Mouse (Mus musculus) midbrain, postnatal 0 days (tissue): ENCODE measurements around the gene Kcnj14. TPM values are rescaled to one million over a fixed set of nuclear protein-coding genes. Genes with fewer than 3 reads are reported as not detected.

Experiments used
- ATAC-seq: fragments of 200-750 bp; cut with Nextera tagmentation; 2 replicates; pipeline ENCODE4 v1.8.0; 2017; ENCODE audit warnings: moderate number of reproducible peaks, mild to moderate bottlenecking, moderate TSS enrichment, moderate library complexity; ENCODE audit not compliant: low FRiP score
- DNase-seq: peaks from one replicate; pipeline ENCODE4 v3.0.0-alpha.2; 2015; ENCODE audit warnings: low spot score
- H3K27ac ChIP-seq: fragments of 300-500 bp; sonication (generic); 2 replicates; pipeline ENCODE4 v1.5.1; 2014; ENCODE audit warnings: low read depth, mild to moderate bottlenecking, low read length, mixed read lengths
- H3K27me3 ChIP-seq: fragments of 300-500 bp; sonication (generic); 2 replicates; pipeline ENCODE4 v1.6.1; 2014; ENCODE audit warnings: low read length, control low read depth, mixed read lengths; ENCODE audit not compliant: insufficient read depth
- H3K36me3 ChIP-seq: fragments of 300-500 bp; sonication (generic); 2 replicates; pipeline ENCODE4 v1.6.1; 2014; ENCODE audit warnings: low read length, control low read depth, mixed read lengths; ENCODE audit not compliant: insufficient read depth
- H3K4me1 ChIP-seq: fragments of 300-500 bp; sonication (generic); 2 replicates; pipeline ENCODE4 v1.6.1; 2014; ENCODE audit warnings: mild to moderate bottlenecking, control low read depth, antibody characterized with exemption, low read length, mixed read lengths; ENCODE audit not compliant: insufficient read depth
- H3K4me2 ChIP-seq: fragments of 300-500 bp; sonication (generic); 2 replicates; pipeline ENCODE4 v1.6.1; 2014; ENCODE audit warnings: low read depth, mild to moderate bottlenecking, low read length, mixed read lengths; ENCODE audit not compliant: poor library complexity, severe bottlenecking
- H3K4me3 ChIP-seq: fragments of 300-500 bp; sonication (generic); 2 replicates; pipeline ENCODE4 v1.5.1; 2014; ENCODE audit warnings: low read depth, mild to moderate bottlenecking, low read length, moderate library complexity
- H3K9ac ChIP-seq: fragments of 300-500 bp; sonication (generic); replicated peaks from 2 replicates; pipeline ENCODE4 v1.6.1; 2014; ENCODE audit warnings: mild to moderate bottlenecking, low read length, moderate library complexity, mixed read lengths; ENCODE audit not compliant: poor library complexity, severe bottlenecking
- H3K9me3 ChIP-seq: fragments of 300-500 bp; sonication (generic); 2 replicates; pipeline ENCODE4 v1.6.1; 2016; ENCODE audit warnings: low read length, control low read depth
- CTCF ChIP-seq: IDR thresholded peaks from 2 replicates; pipeline ENCODE4 v1.5.1; 2016; ENCODE audit warnings: antibody characterized with exemption, mild to moderate bottlenecking
- WGBS: fragments of 180-500 bp; shearing (Covaris S2); extraction: QIAGEN DNeasy Blood & Tissue Kit; methylation state at CpG from one replicate; pipeline ENCODE4 v1.1.7; 2014; 5-methylcytosine and 5-hydroxymethylcytosine counted together
- polyA plus RNA-seq: library from polyadenylated mRNA; unstranded; fragments of >200 nt; fragmentation: Nextera tagmentation; extraction: Ambion mirVana; gene quantifications from 2 replicates; pipeline ENCODE4 v1.2.1, GENCODE M21; 2015
- total RNA-seq: library from RNA; depleted of rRNA; stranded (reverse); fragments of >200 nt; gene quantifications from 2 replicates; pipeline ENCODE4 v1.2.3, GENCODE M21; 2014

The Kcnj14 gene
- total and polyA plus RNA-seq, 2 experiments from 2014 or later, result 1.5 to 2.1 TPM

GRCm38 (mm10) chr7:45856950-45857901 is 32.6 kb upstream of the Kcnj14 start:
- TF ChIP-seq CTCF, result no peak
- H3K9me3 ChIP-seq, result no peaks in the 10 kb centered on the region
- peak overlapping the region; percentile 18; the same call in 1 of the 2 replicates for H3K27ac ChIP-seq
- peak overlapping the region; percentile 24 for H3K4me3 ChIP-seq
- DNase-seq (no peak), ATAC-seq (no peak)
- H3K4me1 ChIP-seq, result 0 out of 2 replicates have a peak, but pooled peaks cover 2% of the 10 kb centered on the region
- H3K4me2 ChIP-seq, result peak overlapping the region; percentile 42
- H3K9ac ChIP-seq, result peak overlapping the region; percentile 36; the same call in 1 of the 2 replicates
- H3K36me3 ChIP-seq, result peaks cover 25% of the 10 kb centered on the region
- 10% methylated on average over 28 of the region's 30 CpGs for WGBS
- peaks cover 3% of the 10 kb centered on the region; the same call in 1 of the 2 replicates for H3K27me3 ChIP-seq

- Histone ChIP-seq H3K9ac (no peak overlapping the region), H3K4me3 (no peak overlapping the region), H3K36me3 (peaks cover 24% of the 10 kb centered on the region), H3K9me3 (no peaks in the 10 kb centered on the region), H3K4me2 (no peak overlapping the region), H3K4me1 (0 out of 2 replicates have a peak, but pooled peaks cover under 1% of the 10 kb centered on the region), H3K27ac (no peak overlapping the region), H3K27me3 (no peaks in the 10 kb centered on the region)
- TF ChIP-seq CTCF, result no peak
- 87% methylated on average over 12 of the region's 12 CpGs for WGBS
- DNase-seq (no peak), ATAC-seq (no peak)
Measured at GRCm38 (mm10) chr7:45853089-45853488, 28.5 kb upstream of the Kcnj14 start.

GRCm38 (mm10) chr7:45850661-45851060 is 26.1 kb upstream of the Kcnj14 start:
- H3K27me3 ChIP-seq, result no peaks in the 10 kb centered on the region
- H3K4me1 ChIP-seq, result no peaks in the 10 kb centered on the region
- no peaks in the 10 kb centered on the region for H3K9me3 ChIP-seq
- H3K27ac ChIP-seq, result no peak overlapping the region
- WGBS, result 79% methylated on average over 3 of the region's 3 CpGs
- H3K36me3 ChIP-seq, result peaks cover 19% of the 10 kb centered on the region
- DNase-seq, result no peak
- no peak overlapping the region for H3K4me2 ChIP-seq
- H3K9ac ChIP-seq, result no peak overlapping the region
- no peak overlapping the region for H3K4me3 ChIP-seq
- ATAC-seq, result no peak
- TF ChIP-seq CTCF, result no peak

GRCm38 (mm10) chr7:45848447-45849027 is 24.0 kb upstream of the Kcnj14 start:
- Histone ChIP-seq H3K9ac (no peak overlapping the region), H3K27ac (no peak overlapping the region), H3K36me3 (peaks cover 13% of the 10 kb centered on the region), H3K4me2 (no peak overlapping the region), H3K4me3 (no peak overlapping the region), H3K27me3 (no peaks in the 10 kb centered on the region), H3K9me3 (no peaks in the 10 kb centered on the region), H3K4me1 (no peaks in the 10 kb centered on the region)
- DNase-seq (no peak), ATAC-seq (no peak)
- 8% methylated on average over 6 of the region's 6 CpGs for WGBS
- no peak for TF ChIP-seq CTCF

GRCm38 (mm10) chr7:45842950-45843744 is 18.6 kb upstream of the Kcnj14 start:
- 89% methylated on average over 10 of the region's 10 CpGs for WGBS
- peaks cover 13% of the 10 kb centered on the region for H3K36me3 ChIP-seq
- ATAC-seq, result no peak

More at GRCm38 (mm10) chr7:45842950-45843744, 18.6 kb upstream of the Kcnj14 start:
- Histone ChIP-seq H3K27ac (no peak overlapping the region), H3K4me1 (no peaks in the 10 kb centered on the region), H3K9ac (no peak overlapping the region), H3K4me2 (no peak overlapping the region), H3K9me3 (no peaks in the 10 kb centered on the region), H3K4me3 (no peak overlapping the region), H3K27me3 (no peaks in the 10 kb centered on the region)
- no peak for TF ChIP-seq CTCF
- no peak for DNase-seq
